Mouse (Mus musculus) spleen, postnatal 10 days (tissue): ENCODE results near the gene Vash1.

ENCODE experiments used
- DNase-seq, 2 experiments: peaks; one replicate each; pipeline ENCODE4 v3.0.0; 2021 to 2022; ENCODE audit warnings: low spot score in 2 of 2

Gene Vash1

GRCm38 (mm10) chr12:86683698-86684097, 5.2 kb downstream of the Vash1 start:
- DNase-seq: no peak

GRCm38 (mm10) chr12:86685275-86685674, 6.8 kb downstream of the Vash1 start:
- no peak for DNase-seq

GRCm38 (mm10) chr12:86686551-86687330, 8.2 kb downstream of the Vash1 start:
- DNase-seq: no peak

DNA sequence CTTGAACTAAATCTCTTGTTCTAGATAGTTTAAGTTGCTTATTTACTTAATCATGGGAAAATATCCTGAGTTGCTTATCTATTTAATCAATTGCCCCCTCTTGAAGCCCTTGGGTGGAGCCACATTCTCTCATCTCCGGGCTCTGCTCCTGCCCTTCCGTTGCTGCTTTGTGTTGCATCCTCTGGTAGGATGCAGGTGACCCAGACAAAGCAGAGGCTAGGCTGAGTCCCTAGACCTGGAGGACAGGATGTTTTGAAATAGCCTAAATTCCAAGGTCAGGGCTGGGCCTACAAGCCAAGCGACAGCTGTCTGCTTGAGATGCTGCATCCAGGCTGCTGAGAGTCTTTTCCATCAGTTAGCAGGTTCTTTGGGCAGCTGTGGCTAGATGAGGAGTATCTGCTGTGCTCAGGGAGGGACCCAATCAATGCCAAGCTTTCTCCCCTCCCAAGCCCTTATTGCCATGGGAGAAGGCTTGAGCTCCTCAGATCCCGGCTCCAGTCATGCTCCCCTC, 9.0 kb downstream of the Vash1 start:
- no peak for DNase-seq

DNA sequence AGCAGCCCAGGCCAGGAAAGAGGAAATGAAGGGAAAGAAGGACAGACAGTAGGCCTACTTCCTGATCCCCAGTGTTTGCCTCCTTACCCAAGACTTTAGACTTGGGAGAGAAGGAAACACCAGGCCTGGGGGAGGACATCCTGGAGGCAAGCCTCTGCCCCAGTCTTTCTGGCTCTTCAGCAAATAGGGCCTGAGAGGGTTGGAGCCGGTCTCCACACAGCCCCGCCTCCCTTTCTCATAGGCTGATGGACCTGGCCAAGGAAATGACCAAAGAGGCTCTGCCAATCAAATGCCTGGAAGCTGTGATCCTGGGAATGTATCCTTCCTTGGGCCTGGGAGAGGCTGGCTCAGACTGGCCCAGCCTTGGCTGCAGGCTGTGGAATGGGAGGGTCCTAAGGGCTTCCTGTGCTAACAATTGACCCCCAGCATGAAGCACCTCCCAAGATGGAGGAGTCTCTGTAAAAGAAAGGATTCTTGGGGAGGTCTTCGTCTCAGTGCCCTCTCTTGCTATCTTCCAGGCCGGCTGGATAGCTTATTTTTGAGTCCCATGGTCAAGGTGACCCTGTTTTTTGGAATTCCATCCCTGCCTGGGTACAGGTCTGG, 9.6 kb downstream of the Vash1 start:
- DNase-seq: no peak

DNA sequence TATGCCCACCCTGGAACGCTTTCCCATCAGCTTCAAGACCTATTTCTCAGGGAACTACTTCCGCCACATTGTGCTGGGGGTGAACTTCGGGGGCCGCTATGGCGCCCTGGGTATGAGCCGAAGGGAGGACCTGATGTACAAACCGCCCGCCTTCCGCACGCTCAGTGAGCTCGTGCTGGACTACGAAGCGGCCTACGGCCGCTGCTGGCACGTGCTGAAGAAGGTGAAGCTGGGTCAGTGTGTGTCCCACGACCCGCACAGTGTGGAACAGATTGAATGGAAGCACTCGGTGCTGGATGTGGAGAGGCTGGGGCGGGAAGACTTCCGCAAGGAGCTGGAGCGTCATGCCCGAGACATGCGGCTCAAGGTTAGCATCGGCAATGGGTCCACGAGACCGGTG, 10.4 kb downstream of the Vash1 start:
- no peak for DNase-seq

DNA sequence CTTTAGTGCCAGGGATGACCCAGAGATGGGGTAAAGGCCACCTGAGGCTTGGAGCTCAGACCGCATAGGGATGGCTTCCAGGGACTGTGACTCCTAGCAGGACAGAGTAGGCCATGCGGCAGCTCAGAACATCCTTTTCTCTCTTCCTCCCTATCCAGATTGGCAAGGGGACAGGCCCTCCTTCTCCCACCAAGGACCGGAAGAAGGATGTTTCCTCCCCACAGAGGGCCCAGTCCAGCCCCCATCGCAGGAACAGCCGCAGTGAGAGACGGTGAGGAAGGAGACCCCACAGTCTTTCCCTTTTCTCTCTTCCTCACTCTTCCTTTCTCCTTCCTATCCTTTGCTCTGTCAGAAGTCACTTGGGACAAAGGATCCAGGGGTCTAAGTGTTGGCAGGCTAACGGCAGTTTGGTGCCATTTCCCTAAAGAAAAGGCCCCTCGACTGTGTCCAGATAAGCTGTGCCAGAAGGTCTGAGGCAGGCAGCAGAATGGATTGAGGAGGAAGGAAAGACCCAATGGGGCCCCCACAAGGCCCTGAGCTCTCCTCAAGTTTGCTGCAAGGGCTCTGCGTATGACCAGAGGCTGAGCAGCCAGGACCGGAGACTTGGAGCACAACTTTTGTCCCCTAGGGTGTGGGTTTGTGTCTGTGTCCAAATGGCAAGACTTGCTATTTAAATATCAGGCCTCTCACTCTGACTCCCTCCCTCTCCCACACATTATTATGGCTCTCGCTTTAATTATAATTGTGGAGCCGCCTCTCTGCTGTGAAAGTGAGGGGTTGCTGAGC, 12.4 kb downstream of the Vash1 start:
- DNase-seq: no peak

- DNase-seq: no peak
These were observed 14.2 kb downstream of the Vash1 start for GRCm38 (mm10) chr12:86692471-86693356.

DNA sequence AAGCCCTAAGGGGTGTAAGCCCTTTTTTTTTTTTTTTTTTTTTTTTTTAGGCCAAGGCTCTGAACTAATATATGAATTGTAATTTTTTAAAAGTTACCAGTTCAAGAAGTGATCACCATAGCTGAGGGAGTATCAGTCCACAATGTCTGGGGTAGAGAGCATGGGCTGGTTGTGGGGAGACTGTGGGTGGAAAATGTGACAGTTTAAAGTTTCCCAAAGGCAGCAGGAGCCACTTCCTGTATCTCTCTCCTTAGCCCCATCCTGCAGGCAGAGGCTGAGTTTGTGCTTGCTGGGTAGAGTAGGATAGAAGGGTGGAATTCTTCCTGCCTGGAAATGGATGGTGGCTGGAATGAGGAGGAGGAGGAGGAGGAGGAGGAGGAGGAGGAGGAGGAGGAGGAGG, 14.9 kb downstream of the Vash1 start:
- no peak for DNase-seq

GRCm38 (mm10) chr12:86694441-86694840, 15.9 kb downstream of the Vash1 start:
- no peak for DNase-seq

GRCm38 (mm10) chr12:86697996-86698395, 19.5 kb downstream of the Vash1 start:
- no peak for DNase-seq

- no peak for DNase-seq
These were observed 20.0 kb downstream of the Vash1 start for GRCm38 (mm10) chr12:86698537-86698936.

DNA sequence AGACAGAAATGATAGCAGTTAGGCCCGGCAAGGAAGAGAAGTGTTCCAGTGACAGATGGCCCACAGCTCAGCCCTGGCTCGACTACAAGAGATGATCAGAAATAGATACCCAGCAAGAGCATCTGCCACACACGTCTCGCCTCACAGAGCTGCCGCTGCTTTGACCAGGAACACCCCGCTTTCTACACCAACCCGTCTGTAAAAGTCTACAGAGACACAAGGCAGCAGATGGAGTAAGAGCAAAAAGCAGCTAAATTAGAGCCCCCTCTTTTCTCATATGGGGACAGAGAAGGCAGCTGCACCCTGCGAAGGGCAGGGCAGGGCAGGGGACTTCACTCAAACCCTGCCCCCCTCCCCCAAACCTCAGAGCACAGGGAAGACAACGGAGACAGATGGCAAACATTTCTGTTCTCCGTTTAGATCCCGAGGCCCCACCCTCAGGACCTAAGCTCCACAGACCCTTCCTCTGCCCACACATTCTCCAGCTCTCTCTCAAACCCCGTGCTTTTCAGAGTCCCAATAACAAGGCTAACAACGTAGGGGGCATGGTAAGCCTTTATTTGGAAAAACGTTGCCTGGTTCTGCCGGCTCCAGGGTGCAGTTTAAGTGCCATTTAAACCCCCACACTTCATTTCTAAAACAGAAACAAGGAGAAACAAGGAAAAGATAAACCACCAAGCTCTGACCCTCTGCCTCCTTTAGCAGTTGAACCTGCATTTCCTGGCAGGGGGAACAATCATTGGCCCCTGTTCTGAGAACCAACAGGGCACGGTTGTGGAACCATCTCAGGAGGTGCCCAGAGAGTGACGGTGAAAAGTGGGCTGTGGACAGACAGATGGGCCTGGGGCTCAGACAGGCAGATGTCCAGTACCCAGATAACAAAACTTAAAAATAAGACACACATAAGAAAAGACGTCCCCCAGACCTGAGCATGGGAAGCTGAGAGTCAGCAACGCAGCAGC, 21.7 kb downstream of the Vash1 start:
- no peak for DNase-seq

GRCm38 (mm10) chr12:86700927-86701310, 22.4 kb downstream of the Vash1 start:
- no peak for DNase-seq

DNA sequence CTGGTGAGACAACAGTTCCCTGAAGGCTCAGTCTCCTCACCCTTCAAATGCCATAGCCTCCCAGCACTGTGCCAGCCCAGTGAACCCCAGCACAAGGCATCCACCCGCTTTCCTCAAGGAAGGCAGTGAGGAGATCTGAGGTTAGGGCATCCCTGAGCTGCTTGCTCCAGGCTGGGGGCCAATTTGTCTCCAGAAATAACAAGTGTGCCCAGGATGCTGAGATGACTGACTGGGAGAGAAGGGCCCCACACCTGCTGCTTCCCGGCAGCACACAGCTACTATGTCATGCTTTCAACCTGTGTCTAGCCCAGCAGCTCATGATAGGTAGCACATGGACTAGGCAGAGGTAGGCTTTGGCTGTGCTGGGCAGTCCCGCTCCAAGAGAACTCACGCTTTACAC, 23.0 kb downstream of the Vash1 start:
- no peak for DNase-seq

GRCm38 (mm10) chr12:86702690-86703089, 24.2 kb downstream of the Vash1 start:
- DNase-seq: no peak

DNA sequence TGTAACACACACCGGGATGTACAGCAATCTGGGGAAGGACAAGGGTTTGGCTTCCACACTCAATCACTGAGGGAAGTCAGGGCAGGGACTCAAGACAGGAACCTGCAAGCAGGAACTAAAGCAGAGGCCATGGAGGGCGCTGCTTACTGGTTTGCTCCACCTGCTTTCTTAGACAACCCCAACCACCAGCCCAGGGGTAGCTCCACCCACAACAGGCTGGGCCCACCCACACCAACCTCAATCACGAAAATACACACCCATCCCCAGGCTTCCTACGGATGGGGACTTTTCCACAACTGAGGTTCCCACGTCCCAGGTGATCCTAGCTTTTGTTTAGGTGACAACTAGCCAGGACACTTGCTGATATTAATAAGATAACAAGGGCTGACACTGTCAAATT, 27.3 kb downstream of the Vash1 start:
- no peak for DNase-seq

DNA sequence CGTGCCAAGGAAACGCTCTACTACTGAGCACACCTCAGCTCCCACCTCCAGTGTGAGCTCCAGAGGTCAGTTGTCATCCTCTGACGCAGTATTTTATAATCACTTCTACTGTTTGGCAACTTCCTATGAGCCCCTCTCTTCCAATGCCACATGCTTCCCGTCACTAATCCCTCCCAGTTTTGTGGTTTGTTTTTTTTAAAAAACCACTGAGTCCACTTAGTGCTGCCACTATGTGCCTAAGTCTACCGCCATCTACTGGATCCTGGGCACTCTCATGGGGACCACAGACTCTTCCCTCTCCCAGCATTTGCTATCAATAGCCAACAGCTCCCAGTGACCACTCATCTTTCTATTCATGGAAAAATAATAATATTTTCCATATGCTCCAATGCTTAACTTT, 35.5 kb downstream of the Vash1 start:
- no peak for DNase-seq

DNA sequence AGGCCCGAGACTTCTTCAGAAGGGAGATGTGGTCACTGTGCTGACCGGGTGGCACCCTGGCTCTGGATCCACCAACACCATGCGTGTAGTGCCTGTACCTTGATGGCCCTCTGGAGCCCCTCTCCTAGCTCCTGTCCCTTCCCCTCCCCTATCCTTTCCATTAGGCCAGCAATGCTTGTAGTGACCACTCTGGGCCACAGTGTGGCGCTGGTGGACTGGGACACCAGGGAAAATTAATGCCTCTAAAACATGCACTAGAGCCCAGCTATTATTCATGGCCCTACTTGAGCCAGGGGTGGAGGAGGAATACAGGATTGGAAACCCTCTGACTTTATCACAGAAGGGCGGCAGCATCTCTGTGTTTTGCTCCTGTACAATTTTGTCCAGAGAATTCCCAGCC, 36.9 kb downstream of the Vash1 start:
- DNase-seq: peak; percentile 29 to 68

GRCm38 (mm10) chr12:86716962-86717361, 38.5 kb downstream of the Vash1 start:
- DNase-seq: no peak
